In the genomic region with DNA sequence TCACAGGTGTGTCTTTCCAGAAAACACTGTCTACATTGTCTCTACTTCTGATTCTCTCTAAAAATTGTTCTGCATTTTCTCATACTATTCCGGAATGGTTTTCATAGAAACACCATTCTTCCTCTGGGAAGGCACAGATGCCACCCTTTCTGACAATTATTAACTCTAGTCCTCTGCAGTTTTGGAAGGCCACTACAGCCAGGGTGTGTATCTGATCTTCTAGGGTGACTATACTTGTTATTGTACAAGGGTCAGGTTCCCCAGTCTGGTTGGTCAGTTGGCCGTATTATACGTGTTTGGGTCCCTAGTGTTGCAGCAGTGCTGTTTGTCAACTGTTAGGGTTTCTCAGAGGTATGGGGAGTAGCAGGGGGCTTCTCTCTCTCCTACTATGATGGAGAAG, we compare ENCODE assay signal across 15 mouse cellular contexts.
"Had no signal": no experiment of that assay in that cellular context is flagged by ENCODE, and none has a peak within 500 bp of the region (broad histone marks: within the 10 kb centered on the region; RNA-seq: fewer than 3 reads in every experiment).

No protein-coding gene starts in this region.

- H3K4me1 ChIP-seq: hindbrain, embryonic 15.5 days; limb, embryonic 15.5 days; lung, embryonic 15.5 days; megakaryocyte, embryonic 14.5 days; midbrain, embryonic 12.5 days; neural tube, embryonic 15.5 days; stomach, embryonic 15.5 days had no signal

- H3K9me3 ChIP-seq: hindbrain, embryonic 15.5 days; limb, embryonic 15.5 days; lung, embryonic 15.5 days; stomach, embryonic 15.5 days had no signal

- H3K9ac ChIP-seq: hindbrain, embryonic 15.5 days; limb, embryonic 15.5 days; lung, embryonic 15.5 days; midbrain, embryonic 12.5 days; neural tube, embryonic 15.5 days; stomach, embryonic 15.5 days had no signal

- H3K4me2 ChIP-seq: hindbrain, embryonic 15.5 days; limb, embryonic 15.5 days; lung, embryonic 15.5 days; midbrain, embryonic 12.5 days; neural tube, embryonic 15.5 days; stomach, embryonic 15.5 days had no signal

- H3K27me3 ChIP-seq: hindbrain, embryonic 15.5 days; limb, embryonic 15.5 days; lung, embryonic 15.5 days; megakaryocyte, embryonic 14.5 days; midbrain, embryonic 12.5 days; neural tube, embryonic 15.5 days; stomach, embryonic 15.5 days had no signal

- H3K27ac ChIP-seq: hindbrain, embryonic 15.5 days; limb, embryonic 15.5 days; lung, embryonic 15.5 days; macrophage; midbrain, embryonic 12.5 days; neural tube, embryonic 15.5 days; stomach, embryonic 15.5 days had no signal

- H3K4me3 ChIP-seq: hindbrain, embryonic 15.5 days; limb, embryonic 15.5 days; lung, embryonic 15.5 days; megakaryocyte, embryonic 14.5 days; midbrain, embryonic 12.5 days; myocyte; neural tube, embryonic 15.5 days; stomach, embryonic 15.5 days had no signal

- DNase-seq: layer of hippocampus, adult 9-11 months; layer of hippocampus, postnatal 36 days; lung, postnatal 14 days; right cerebral cortex, postnatal 4 days; thymus, adult 2 months; thymus, postnatal 25 days had no signal

- H3K36me3 ChIP-seq: hindbrain, embryonic 15.5 days; limb, embryonic 15.5 days; lung, embryonic 15.5 days; midbrain, embryonic 12.5 days; neural tube, embryonic 15.5 days; stomach, embryonic 15.5 days had no signal
